In the genomic region with DNA sequence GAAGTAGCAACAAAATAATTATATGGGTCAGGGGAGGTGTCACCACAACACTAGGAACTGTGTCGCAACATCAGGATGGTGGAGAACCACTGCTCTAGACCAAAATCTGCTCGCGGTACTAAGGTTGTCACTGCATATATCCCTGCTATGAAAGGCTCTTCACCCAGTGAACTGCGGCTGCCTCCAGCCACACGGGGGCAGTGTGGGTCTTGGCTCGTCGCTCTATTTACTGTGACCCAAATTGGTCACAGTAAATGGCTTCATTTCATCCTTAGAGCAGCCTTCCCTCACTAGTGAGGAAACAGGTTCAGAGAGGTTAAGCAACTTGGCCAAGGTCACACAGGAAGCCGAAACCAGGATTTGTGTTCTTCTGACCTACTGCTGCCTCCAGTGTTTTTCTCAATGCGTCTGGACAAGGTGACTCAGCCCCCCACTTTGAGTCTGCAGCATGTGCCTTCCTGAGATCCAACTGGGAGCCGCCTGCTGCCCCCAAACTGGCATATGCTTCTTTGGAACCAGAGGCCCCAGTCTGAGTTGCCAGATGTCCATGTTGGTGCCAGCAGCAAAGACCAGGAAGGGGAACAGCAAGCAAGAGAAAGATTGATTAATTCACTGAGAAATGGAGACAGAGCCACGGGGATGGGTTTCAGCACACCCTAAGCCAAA, we compare ENCODE assay signal across 9 mouse cellular contexts.
DNase-seq lines count a peak whose midpoint lies in the region; ATAC-seq and TF ChIP-seq lines count a peak whose summit lies in the region.
"Had no signal": no experiment of that assay in that cellular context is flagged by ENCODE, and none has a peak within 500 bp of the region (broad histone marks: within the 10 kb centered on the region; RNA-seq: fewer than 3 reads in every experiment).

No protein-coding gene starts in this region.

- H3K27me3 ChIP-seq in E14TG2a.4 (ENCODE audit: insufficient read depth, low read length): 0 out of 2 replicates have a peak, but pooled peaks cover 5% of the 10 kb centered on the region
- no peaks in the 10 kb centered on the region for H3K27me3 ChIP-seq in kidney, embryonic 16.5 days (ENCODE audit: insufficient read depth, low read length)
- H3K27me3 ChIP-seq in limb, embryonic 14.5 days (ENCODE audit: control insufficient read depth, insufficient read depth, low read length): no peaks in the 10 kb centered on the region

- TF ChIP-seq CTCF in E14TG2a.4 (conservative IDR thresholded peaks at IDR 0.05; ENCODE audit: low read length): peak; percentile 82

- H3K36me3 ChIP-seq in E14TG2a.4 (ENCODE audit: insufficient read depth, low read length): no peaks in the 10 kb centered on the region
- H3K36me3 ChIP-seq in kidney, embryonic 16.5 days (ENCODE audit: insufficient read depth, low read length): no peaks in the 10 kb centered on the region
- no peaks in the 10 kb centered on the region for H3K36me3 ChIP-seq in limb, embryonic 14.5 days (ENCODE audit: control insufficient read depth, insufficient read depth, low read length)
- H3K36me3 ChIP-seq: heart, embryonic 13.5 days had no signal

- peak; percentile 2 for DNase-seq in 3T3-L1 (ENCODE audit: low read depth, low spot score)
- DNase-seq in c-Kit-positive CD71-positive TER-119-positive erythroid progenitor cells, embryonic 14.5 days (ENCODE audit: low spot score): peak; percentile 26
- peak; percentile 53 for DNase-seq in forelimb bud, embryonic 11.5 days (ENCODE audit: low read depth, low spot score)
- peak; percentile 34 for DNase-seq in limb, embryonic 14.5 days (ENCODE audit: low spot score)
- DNase-seq in right cerebral cortex, postnatal 4 days: peak; percentile 60
- DNase-seq in adipocyte (ENCODE audit: low spot score): no peak

- no peak overlapping the region for H3K4me3 ChIP-seq in E14TG2a.4 (replicated peaks; ENCODE audit: low read length)
- no peak overlapping the region for H3K4me3 ChIP-seq in kidney, embryonic 16.5 days (ENCODE audit: low read length)
- H3K4me3 ChIP-seq in limb, embryonic 14.5 days (replicated peaks; ENCODE audit: low read length): no peak overlapping the region
- H3K4me3 ChIP-seq: heart, embryonic 13.5 days had no signal

- H3K9ac ChIP-seq in kidney, embryonic 16.5 days (replicated peaks; ENCODE audit: low read length): no peak overlapping the region
- no peak overlapping the region for H3K9ac ChIP-seq in limb, embryonic 14.5 days (ENCODE audit: low read depth, low read length, severe bottlenecking)
- H3K9ac ChIP-seq: heart, embryonic 13.5 days had no signal

- 55% methylated on average over 11 of the region's 11 CpGs for WGBS in kidney, embryonic 16.5 days
- 57% methylated on average over 11 of the region's 11 CpGs for WGBS in limb, embryonic 14.5 days

- H3K4me1 ChIP-seq in E14TG2a.4 (replicated peaks; ENCODE audit: low read depth, low read length): peaks cover 36% of the 10 kb centered on the region
- peaks cover 14% of the 10 kb centered on the region for H3K4me1 ChIP-seq in kidney, embryonic 16.5 days (ENCODE audit: insufficient read depth, low read length)
- H3K4me1 ChIP-seq in limb, embryonic 14.5 days (ENCODE audit: control insufficient read depth, insufficient read depth, low read length): no peaks in the 10 kb centered on the region

- no peak for TF ChIP-seq POLR2A in limb, embryonic 14.5 days (IDR thresholded peaks at IDR 0.05; ENCODE audit: borderline replicate concordance, extremely low read depth, insufficient read depth, insufficient read length)

- H3K9me3 ChIP-seq in E14TG2a.4 (ENCODE audit: low read length): no peaks in the 10 kb centered on the region
- no peaks in the 10 kb centered on the region for H3K9me3 ChIP-seq in kidney, embryonic 16.5 days (ENCODE audit: low read length)
- no peaks in the 10 kb centered on the region for H3K9me3 ChIP-seq in limb, embryonic 14.5 days (ENCODE audit: control insufficient read depth, low read length)
- H3K9me3 ChIP-seq: heart, embryonic 13.5 days had no signal

- peak overlapping the region; percentile 3; the same call in 1 of the 2 replicates for H3K27ac ChIP-seq in kidney, embryonic 16.5 days (ENCODE audit: low read length)
- no peak overlapping the region for H3K27ac ChIP-seq in limb, embryonic 14.5 days (replicated peaks; ENCODE audit: low read depth, low read length)
- H3K27ac ChIP-seq: heart, embryonic 13.5 days had no signal

- H3K4me2 ChIP-seq in kidney, embryonic 16.5 days (replicated peaks; ENCODE audit: low read depth, low read length): no peak overlapping the region
- no peak overlapping the region for H3K4me2 ChIP-seq in limb, embryonic 14.5 days (replicated peaks; ENCODE audit: low read depth, low read length, severe bottlenecking)
- H3K4me2 ChIP-seq: heart, embryonic 13.5 days had no signal

- ATAC-seq in kidney, embryonic 16.5 days (ENCODE audit: low FRiP score, low TSS enrichment): peak; percentile 28; the same call in 1 of the 2 replicates
- ATAC-seq in limb, embryonic 14.5 days (ENCODE audit: low FRiP score, low read depth): no peak
